Mouse (Mus musculus) urinary bladder, postnatal 36 days (tissue): ENCODE results near the gene Zbtb46.
A peak's percentile ranks its signal among the peaks of the same experiment; 100 is the strongest.

Experiments
- DNase-seq, 2 experiments: peaks; one replicate each; pipeline ENCODE4 v3.0.0; 2022; ENCODE audit warnings: low spot score in 2 of 2, mixed read lengths in 1 of 2

The Zbtb46 gene

DNA sequence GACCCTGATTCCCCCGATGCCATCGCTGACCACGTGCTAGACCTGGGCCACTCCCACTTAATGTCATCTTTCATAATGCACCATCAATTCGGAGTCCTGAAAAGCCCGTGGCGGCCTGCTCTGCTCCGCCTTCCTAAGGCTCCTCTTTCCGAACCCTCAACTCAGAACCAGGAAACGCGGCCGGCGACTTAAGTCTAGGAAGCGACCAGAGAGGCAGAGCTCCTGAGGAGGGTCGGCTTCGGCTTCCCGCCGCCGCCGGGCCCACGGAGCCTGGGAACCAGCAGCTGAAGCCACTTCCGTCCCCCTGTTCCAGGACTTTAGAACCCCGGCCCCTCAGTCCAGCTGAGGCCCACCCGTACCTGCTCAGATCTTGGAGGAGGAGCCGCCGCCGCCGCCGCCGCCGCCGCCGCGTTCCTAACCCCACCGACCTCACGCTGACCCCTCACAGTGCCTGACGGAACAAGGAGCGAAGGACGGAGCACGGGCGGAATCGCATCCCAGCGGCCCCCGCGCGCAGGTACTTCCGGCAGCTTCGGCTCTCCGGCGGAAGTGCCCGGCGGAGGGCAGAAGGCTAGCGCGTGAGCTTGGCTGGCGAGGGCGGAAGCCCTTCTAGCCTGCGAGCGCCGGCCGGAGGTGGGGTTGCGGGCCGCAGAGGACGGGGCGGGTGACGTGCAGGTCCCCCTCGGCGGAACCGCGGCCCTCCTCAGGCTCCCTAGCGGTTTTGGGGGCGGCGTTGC, 94.2 kb downstream of the Zbtb46 start, which contains the start of the genes Zgpat and Arfrp1:
Gene Zgpat (plus strand): TSS at position 69 of the 737 bp plus-strand sequence.
Gene Arfrp1 (minus strand): TSS at position 545 of the 737 bp plus-strand sequence.
- peak; percentile 75 to 87 for DNase-seq

DNA sequence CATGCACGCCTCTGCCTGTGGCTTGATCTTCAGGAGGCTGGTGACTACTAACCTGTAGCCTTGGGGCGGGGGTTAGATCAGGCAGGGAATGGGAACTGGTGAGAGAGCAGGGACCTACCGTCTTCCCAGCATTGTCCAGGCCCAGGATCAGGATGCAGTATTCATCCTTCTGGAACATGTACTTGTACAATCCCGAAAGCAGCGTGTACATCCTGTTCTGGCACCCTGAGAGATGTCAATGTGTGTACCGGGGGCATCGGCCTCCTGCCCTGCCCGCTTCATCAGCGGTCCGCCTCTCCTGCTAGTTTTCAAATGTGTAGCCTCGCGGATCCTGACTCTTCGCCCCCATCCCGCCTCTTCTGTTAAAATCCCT, 94.8 kb downstream of the Zbtb46 start:
- no peak for DNase-seq

GRCm38 (mm10) chr2:181363946-181364345, 95.3 kb downstream of the Zbtb46 start:
- no peak for DNase-seq

GRCm38 (mm10) chr2:181356780-181357179, 102.4 kb downstream of the Zbtb46 start:
- DNase-seq: no peak

DNA sequence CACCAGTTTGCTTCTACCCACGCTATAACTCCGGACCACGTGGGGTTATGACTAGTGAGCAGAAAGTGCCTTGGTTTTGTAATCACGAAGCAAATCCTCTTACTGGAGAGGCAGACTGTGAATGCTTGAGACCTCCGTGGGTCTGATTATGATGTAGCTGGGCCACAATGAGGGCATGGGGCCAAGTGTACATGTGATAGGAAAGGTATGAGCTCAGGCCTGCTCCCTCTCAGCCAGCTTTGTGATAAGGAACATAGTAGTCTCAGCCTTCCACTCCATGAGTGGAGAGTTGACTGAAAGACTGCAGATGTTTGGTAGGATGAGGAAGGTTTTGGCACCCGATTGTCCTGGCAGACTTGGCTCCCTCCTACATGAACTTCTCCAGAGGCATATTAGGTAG, 116.5 kb downstream of the Zbtb46 start:
- no peak for DNase-seq

GRCm38 (mm10) chr2:181340426-181340825, 118.8 kb downstream of the Zbtb46 start:
- no peak for DNase-seq
